Mouse (Mus musculus) stomach, postnatal 0 days (tissue): Measurements from ENCODE around the gene Polr3b. TPM values are rescaled to one million over a fixed set of nuclear protein-coding genes. Genes with fewer than 3 reads are reported as not detected.

Experiments
- ATAC-seq: fragments of 200-750 bp; cut with Nextera tagmentation; 2 replicates; pipeline ENCODE4 v1.8.0; 2017; ENCODE audit not compliant: low FRiP score, low TSS enrichment
- DNase-seq: peaks from one replicate; pipeline ENCODE4 v3.0.0-alpha.2; 2016; ENCODE audit warnings: low spot score
- H3K27ac ChIP-seq: fragments of 300-500 bp; sonication (generic); replicated peaks from 2 replicates; pipeline ENCODE4 v1.5.1; 2014; ENCODE audit warnings: mild to moderate bottlenecking, control low read depth
- H3K27me3 ChIP-seq: fragments of 300-500 bp; sonication (generic); 2 replicates; pipeline ENCODE4 v1.6.1; 2014; ENCODE audit warnings: low read length; ENCODE audit not compliant: control insufficient read depth, insufficient read depth
- H3K36me3 ChIP-seq: fragments of 300-500 bp; sonication (generic); 2 replicates; pipeline ENCODE4 v1.6.1; 2014; ENCODE audit warnings: low read length, mixed read lengths; ENCODE audit not compliant: control insufficient read depth, insufficient read depth
- H3K4me1 ChIP-seq: fragments of 300-500 bp; sonication (generic); replicated peaks from 2 replicates; pipeline ENCODE4 v1.6.1; 2014; ENCODE audit warnings: antibody characterized with exemption; ENCODE audit not compliant: control insufficient read depth, insufficient read depth
- H3K4me2 ChIP-seq: fragments of 300-500 bp; sonication (generic); replicated peaks from 2 replicates; pipeline ENCODE4 v1.6.1; 2014; ENCODE audit warnings: low read depth, mild to moderate bottlenecking, control low read depth, moderate library complexity
- H3K4me3 ChIP-seq: fragments of 300-500 bp; sonication (generic); 2 replicates; pipeline ENCODE4 v1.5.1; 2014; ENCODE audit warnings: low read depth, low read length, control low read depth
- H3K9ac ChIP-seq: fragments of 300-500 bp; sonication (generic); 2 replicates; pipeline ENCODE4 v1.6.1; 2014; ENCODE audit warnings: mild to moderate bottlenecking, low read length, control low read depth, mixed read lengths
- H3K9me3 ChIP-seq: fragments of 300-500 bp; sonication (generic); 2 replicates; pipeline ENCODE4 v1.6.1; 2016; ENCODE audit warnings: low read length; ENCODE audit not compliant: control insufficient read depth
- CTCF ChIP-seq: IDR thresholded peaks from 2 replicates; pipeline ENCODE4 v1.5.1; 2016; ENCODE audit warnings: antibody characterized with exemption, low read depth, mild to moderate bottlenecking, moderate library complexity
- EP300 ChIP-seq: optimal IDR thresholded peaks from 2 replicates; pipeline ENCODE3; 2016; ENCODE audit warnings: antibody characterized with exemption
- WGBS: fragments of 180-500 bp; shearing (Covaris S2); extraction: QIAGEN DNeasy Blood & Tissue Kit; methylation state at CpG from one replicate; pipeline ENCODE4 v1.1.7; 2014; 5-methylcytosine and 5-hydroxymethylcytosine counted together
- polyA plus RNA-seq: library from polyadenylated mRNA; unstranded; fragments of >200 nt; fragmentation: Nextera tagmentation; extraction: Ambion mirVana; gene quantifications from 2 replicates; pipeline ENCODE4 v1.2.1, GENCODE M21; 2015

Polr3b gene
- polyA plus RNA-seq, 1 experiment from 2014 or later = 4.9 TPM

DNA sequence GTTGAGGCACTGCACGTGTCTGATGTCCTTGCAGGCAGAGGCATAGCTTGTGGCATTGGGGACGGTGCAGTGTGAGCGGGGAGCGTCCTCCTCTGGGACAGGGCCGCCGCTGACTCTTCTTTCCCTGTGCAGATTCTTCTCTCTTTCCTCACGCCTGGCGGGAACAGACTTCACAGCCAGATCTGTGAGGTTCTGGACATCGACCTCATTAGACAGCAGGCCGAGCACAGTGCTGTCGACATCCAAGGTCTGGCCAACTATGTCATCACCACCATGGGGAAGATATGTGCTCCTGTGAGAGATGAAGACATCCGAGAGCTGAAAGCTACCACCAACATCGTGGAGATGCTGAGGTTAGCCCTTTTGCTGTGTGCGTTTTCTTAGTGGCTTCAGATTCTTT, 31.1 kb upstream of the Polr3b start:
- no peak overlapping the region for H3K4me3 ChIP-seq
- H3K36me3 ChIP-seq = peaks cover 18% of the 10 kb centered on the region
- DNase-seq = no peak
- H3K9me3 ChIP-seq = no peaks in the 10 kb centered on the region
- no peak overlapping the region for H3K27ac ChIP-seq
- 85% methylated on average over 14 of the region's 14 CpGs for WGBS
- no peaks in the 10 kb centered on the region for H3K27me3 ChIP-seq
- TF ChIP-seq EP300 (no peak), CTCF (no peak)
- no peaks in the 10 kb centered on the region for H3K4me1 ChIP-seq
- no peak for ATAC-seq
- H3K9ac ChIP-seq = no peak overlapping the region
- H3K4me2 ChIP-seq = no peak overlapping the region

DNA sequence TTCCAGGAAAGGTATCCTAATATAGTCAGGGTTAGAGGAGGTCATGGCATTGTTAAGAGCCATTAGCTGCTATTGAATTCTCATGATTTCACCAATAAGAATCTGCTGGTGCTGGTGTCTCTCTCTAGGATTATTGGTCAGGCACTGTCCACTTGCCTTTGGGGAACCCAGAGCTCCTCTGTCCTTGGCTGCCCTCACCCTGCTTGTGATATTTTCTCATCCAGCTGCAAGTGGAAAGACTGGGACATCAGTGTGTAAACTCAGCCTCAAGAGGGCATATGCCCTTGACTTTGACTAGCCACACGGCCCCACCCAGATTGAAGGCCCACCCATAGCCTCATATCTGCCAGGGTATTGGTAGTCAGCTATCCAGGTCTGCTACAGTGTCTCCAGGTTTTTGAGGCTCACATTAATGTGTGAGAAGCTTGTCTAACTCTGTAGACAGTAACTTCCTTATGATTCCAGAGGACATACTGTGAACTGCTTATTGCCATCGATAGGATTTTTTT, 30.4 kb upstream of the Polr3b start:
- Histone ChIP-seq H3K27me3 (no peaks in the 10 kb centered on the region), H3K4me3 (no peak overlapping the region), H3K36me3 (peaks cover 18% of the 10 kb centered on the region), H3K27ac (no peak overlapping the region), H3K4me1 (no peaks in the 10 kb centered on the region), H3K9ac (no peak overlapping the region), H3K9me3 (no peaks in the 10 kb centered on the region), H3K4me2 (no peak overlapping the region)
- DNase-seq (no peak), ATAC-seq (no peak)
- 76% methylated on average over 2 of the region's 2 CpGs for WGBS
- TF ChIP-seq EP300 = no peak
- no peak for TF ChIP-seq CTCF

DNA sequence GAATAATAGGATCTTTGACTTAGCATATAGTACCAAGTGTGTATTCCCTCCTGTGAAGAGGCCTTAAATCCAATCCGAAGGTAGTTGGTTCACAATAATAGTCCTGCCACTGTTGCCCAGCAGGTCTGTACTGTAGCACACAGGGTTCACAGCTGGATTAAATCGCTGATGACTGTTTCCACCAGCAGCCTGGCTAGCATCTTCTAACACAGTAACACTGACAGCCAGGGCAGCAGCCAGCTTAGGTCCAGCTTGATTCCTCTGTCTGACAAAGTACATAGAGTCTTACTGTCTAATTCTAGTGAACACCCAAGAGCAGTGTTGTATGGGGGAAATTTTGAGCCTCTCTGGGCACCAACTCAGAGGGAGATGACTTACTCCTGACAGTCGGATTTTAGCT, 29.3 kb upstream of the Polr3b start:
- peaks cover 18% of the 10 kb centered on the region for H3K36me3 ChIP-seq
- no peak overlapping the region for H3K27ac ChIP-seq
- no peak for DNase-seq
- 55% methylated on average over 3 of the region's 3 CpGs for WGBS
- no peaks in the 10 kb centered on the region for H3K4me1 ChIP-seq
- TF ChIP-seq CTCF = no peak
- no peak for TF ChIP-seq EP300
- no peak overlapping the region for H3K4me3 ChIP-seq
- no peaks in the 10 kb centered on the region for H3K9me3 ChIP-seq
- H3K27me3 ChIP-seq = no peaks in the 10 kb centered on the region
- no peak overlapping the region for H3K9ac ChIP-seq
- ATAC-seq = no peak
- no peak overlapping the region for H3K4me2 ChIP-seq

DNA sequence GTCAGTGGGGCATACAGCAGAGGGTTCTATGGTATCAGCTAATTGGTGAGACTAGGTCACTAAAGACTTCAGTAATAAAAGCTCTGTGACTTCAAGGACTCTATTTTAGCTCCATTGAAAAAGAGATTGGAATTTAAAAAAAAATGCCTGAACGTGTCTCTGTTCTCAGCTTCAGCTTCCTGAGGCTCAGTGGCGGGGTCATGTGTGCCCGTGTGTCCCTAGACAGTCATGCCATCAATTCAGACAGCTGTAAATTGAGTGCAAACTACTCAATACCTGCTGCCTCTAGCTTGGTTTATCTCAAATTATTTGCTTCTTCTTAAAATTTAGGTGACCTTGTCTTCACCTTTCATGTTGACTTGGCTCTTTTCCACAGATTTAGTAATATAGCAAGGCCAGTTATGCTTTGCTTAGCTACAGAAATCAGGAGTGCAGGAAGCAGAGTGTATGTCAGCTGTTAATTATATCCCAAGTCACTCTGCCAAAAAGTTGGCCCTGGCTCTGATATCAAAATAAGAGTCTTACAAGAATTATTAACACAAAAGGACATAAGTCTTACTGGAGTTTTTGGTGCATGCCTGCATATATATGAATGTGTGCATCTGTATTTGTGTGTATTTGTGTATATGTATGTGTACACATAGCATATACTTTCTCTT, 24.8 kb upstream of the Polr3b start:
- ATAC-seq (no peak), DNase-seq (no peak)
- Histone ChIP-seq H3K9ac (no peak overlapping the region), H3K27me3 (no peaks in the 10 kb centered on the region), H3K9me3 (no peaks in the 10 kb centered on the region), H3K36me3 (peaks cover 2% of the 10 kb centered on the region; the same call in 1 of the 2 replicates), H3K27ac (no peak overlapping the region), H3K4me1 (no peaks in the 10 kb centered on the region), H3K4me3 (no peak overlapping the region), H3K4me2 (no peak overlapping the region)
- TF ChIP-seq CTCF = no peak
- no peak for TF ChIP-seq EP300
- 32% methylated on average over 3 of the region's 3 CpGs for WGBS

DNA sequence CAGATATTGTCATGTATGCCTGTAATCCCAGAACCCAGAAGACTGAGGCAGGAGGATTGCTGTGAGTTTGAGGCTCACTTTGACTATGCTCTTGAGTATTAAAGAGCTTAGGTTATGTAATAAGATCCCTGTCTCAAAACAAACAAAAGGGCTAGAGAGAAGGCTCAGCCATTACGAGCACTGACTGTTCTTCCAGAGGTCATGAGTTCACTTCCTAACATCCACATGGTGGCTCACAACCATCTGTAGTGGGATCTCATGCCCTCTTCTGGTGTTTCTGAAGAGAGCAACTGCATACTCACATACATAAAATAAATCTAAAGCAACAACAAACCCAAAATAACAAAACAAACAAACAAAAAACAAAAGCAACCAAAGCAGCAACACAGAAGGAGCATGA, 23.9 kb upstream of the Polr3b start:
- TF ChIP-seq CTCF = peak; percentile 44
- no peak for TF ChIP-seq EP300
- Histone ChIP-seq H3K4me3 (no peak overlapping the region), H3K9ac (no peak overlapping the region), H3K4me1 (no peaks in the 10 kb centered on the region), H3K36me3 (peaks cover 2% of the 10 kb centered on the region; the same call in 1 of the 2 replicates), H3K4me2 (no peak overlapping the region), H3K27me3 (no peaks in the 10 kb centered on the region), H3K9me3 (no peaks in the 10 kb centered on the region), H3K27ac (no peak overlapping the region)
- DNase-seq (no peak), ATAC-seq (no peak)
- WGBS = 32% methylated on average over 1 of the region's 1 CpGs

DNA sequence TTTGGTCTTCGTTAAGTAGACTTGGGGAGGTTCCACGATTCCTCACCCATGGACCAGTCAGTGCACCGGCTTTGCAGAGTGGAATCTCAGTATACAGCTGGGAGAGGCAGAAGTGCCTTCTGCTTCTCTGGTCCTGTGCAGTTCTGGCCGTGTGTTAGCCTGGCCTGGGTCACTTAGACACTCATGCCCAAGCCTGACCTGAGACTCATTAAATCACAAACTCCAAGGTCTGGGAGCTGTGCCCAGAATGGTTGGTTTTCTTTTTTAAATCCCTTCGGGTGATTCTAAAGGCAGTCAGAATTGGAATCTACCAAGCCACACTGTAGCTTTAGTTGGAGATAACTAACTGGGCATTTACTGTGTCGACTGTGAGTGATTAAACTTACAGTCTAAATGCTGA, 22.0 kb upstream of the Polr3b start:
- DNase-seq = no peak
- Histone ChIP-seq H3K36me3 (peaks cover 2% of the 10 kb centered on the region; the same call in 1 of the 2 replicates), H3K9ac (no peak overlapping the region), H3K9me3 (no peaks in the 10 kb centered on the region), H3K4me3 (no peak overlapping the region), H3K27ac (no peak overlapping the region), H3K4me2 (no peak overlapping the region), H3K4me1 (no peaks in the 10 kb centered on the region), H3K27me3 (no peaks in the 10 kb centered on the region)
- ATAC-seq = no peak
- TF ChIP-seq EP300 (no peak), CTCF (no peak)
- 73% methylated on average over 6 of the region's 6 CpGs for WGBS
